In the genomic region with DNA sequence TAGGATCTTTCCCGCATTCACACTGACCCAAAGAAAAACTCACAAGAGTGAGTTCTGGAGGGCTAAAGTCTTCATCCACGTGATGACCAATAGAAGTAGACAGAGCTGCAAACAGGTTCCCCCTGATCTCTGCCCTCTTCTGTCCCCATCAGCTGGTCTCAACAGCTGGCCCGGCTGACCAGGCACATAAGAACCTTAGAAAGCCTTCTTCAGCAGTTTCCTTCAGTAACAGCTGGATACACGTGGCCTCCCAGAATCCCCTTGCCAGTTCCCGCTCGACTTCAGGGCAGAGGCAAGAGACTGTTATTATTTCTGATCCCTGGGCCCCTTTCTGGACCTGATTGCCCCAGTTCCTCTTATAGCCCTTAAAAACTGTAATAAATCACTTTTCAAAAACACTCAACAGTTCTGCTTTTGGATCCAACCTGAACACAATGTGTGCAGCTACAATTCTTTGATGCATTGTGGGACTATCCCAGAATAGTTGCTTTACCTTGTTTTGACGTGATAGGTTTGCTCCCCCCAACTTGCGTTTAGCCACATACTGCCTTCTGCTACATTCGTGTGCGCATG, we compare ENCODE assay signal across 14 mouse cellular contexts.
"Had no signal": no experiment of that assay in that cellular context is flagged by ENCODE, and none has a peak within 500 bp of the region (broad histone marks: within the 10 kb centered on the region; RNA-seq: fewer than 3 reads in every experiment).

No protein-coding gene starts in this region.

- H3K27ac ChIP-seq: kidney, embryonic 15.5 days; limb, embryonic 13.5 days; liver, embryonic 14.5 days; midbrain, embryonic 10.5 days; neural tube, embryonic 15.5 days had no signal

- H3K27me3 ChIP-seq: kidney, embryonic 15.5 days; limb, embryonic 13.5 days; neural tube, embryonic 15.5 days had no signal

- H3K36me3 ChIP-seq: kidney, embryonic 15.5 days; limb, embryonic 13.5 days; midbrain, embryonic 10.5 days; neural tube, embryonic 15.5 days had no signal

- H3K4me3 ChIP-seq: kidney, embryonic 15.5 days; limb, embryonic 13.5 days; midbrain, embryonic 10.5 days; myocyte; neural tube, embryonic 15.5 days had no signal

- H3K9me3 ChIP-seq: kidney, embryonic 15.5 days; midbrain, embryonic 10.5 days; neural tube, embryonic 15.5 days had no signal

- ATAC-seq: intestine, embryonic 16.5 days had no signal

- DNase-seq: kidney, adult 2 months; kidney, postnatal 36 days; layer of hippocampus, adult 9-11 months; layer of hippocampus, postnatal 36 days; right cerebral cortex, adult 18-20 months; right cerebral cortex, postnatal 25 days; thymus, postnatal 36 days had no signal

- H3K4me1 ChIP-seq: midbrain, embryonic 10.5 days had no signal

- H3K4me2 ChIP-seq: kidney, embryonic 15.5 days; limb, embryonic 13.5 days; neural tube, embryonic 15.5 days had no signal

- H3K9ac ChIP-seq: kidney, embryonic 15.5 days; limb, embryonic 13.5 days; liver, embryonic 14.5 days; neural tube, embryonic 15.5 days had no signal
